Mouse (Mus musculus) cerebellum, adult 9-11 months (tissue): ENCODE results near the gene Pycr1.
"Not testable (repeated sequence)": the region's sequence is repeated elsewhere in the genome, so short reads cannot be mapped to it uniquely, and the experiment has no call there.

ENCODE experiments used
- DNase-seq: peaks from one replicate; pipeline ENCODE4 v3.0.0; 2022

Gene Pycr1

GRCm38 (mm10) chr11:120643601-120643987 lies at the start of gene Pycr1:
Gene Pycr1, minus strand, starts transcription at chr11:120643769.
- DNase-seq: peak; percentile 92

- DNase-seq: no peak
Measured at GRCm38 (mm10) chr11:120692471-120693011, 49.0 kb upstream of the Pycr1 start.

- DNase-seq: no peak
Measured at GRCm38 (mm10) chr11:120689365-120689764, 45.8 kb upstream of the Pycr1 start.

- DNase-seq: no peak
Measured at GRCm38 (mm10) chr11:120686650-120687272, 43.2 kb upstream of the Pycr1 start.

- DNase-seq: no peak
Measured at GRCm38 (mm10) chr11:120684660-120685059, 41.1 kb upstream of the Pycr1 start.

GRCm38 (mm10) chr11:120684086-120684485 lies 40.5 kb upstream of the Pycr1 start:
- no peak for DNase-seq

- no peak for DNase-seq
Measured at GRCm38 (mm10) chr11:120683536-120683935, 40.0 kb upstream of the Pycr1 start.

- DNase-seq: no peak
Measured at GRCm38 (mm10) chr11:120682683-120683082, 39.1 kb upstream of the Pycr1 start.

- no peak for DNase-seq
Measured at GRCm38 (mm10) chr11:120679909-120680308, 36.3 kb upstream of the Pycr1 start.

GRCm38 (mm10) chr11:120676951-120677350 lies 33.4 kb upstream of the Pycr1 start:
- DNase-seq: no peak

GRCm38 (mm10) chr11:120675875-120676274 lies 32.3 kb upstream of the Pycr1 start:
- not testable (repeated sequence) for DNase-seq

- no peak for DNase-seq
Measured at GRCm38 (mm10) chr11:120673594-120674122, 30.1 kb upstream of the Pycr1 start.

GRCm38 (mm10) chr11:120672687-120673593 lies 29.4 kb upstream of the Pycr1 start, which contains the start of gene Aspscr1:
Gene Aspscr1, plus strand, starts transcription at chr11:120672973.
- DNase-seq: peak; percentile 92

GRCm38 (mm10) chr11:120666617-120667016 lies 23.0 kb upstream of the Pycr1 start:
- DNase-seq: no peak

GRCm38 (mm10) chr11:120665406-120665805 lies 21.8 kb upstream of the Pycr1 start:
- no peak for DNase-seq

GRCm38 (mm10) chr11:120663714-120664113 lies 20.1 kb upstream of the Pycr1 start:
- no peak for DNase-seq

- DNase-seq: no peak
Measured at GRCm38 (mm10) chr11:120662759-120663158, 19.2 kb upstream of the Pycr1 start.

GRCm38 (mm10) chr11:120661076-120661460 lies 17.5 kb upstream of the Pycr1 start, which contains the start of gene Notum:
Gene Notum, minus strand, starts transcription at chr11:120661175.
- DNase-seq: no peak

- no peak for DNase-seq
Measured at GRCm38 (mm10) chr11:120660301-120661075, 16.9 kb upstream of the Pycr1 start.

- no peak for DNase-seq
Measured at GRCm38 (mm10) chr11:120659509-120660300, 16.1 kb upstream of the Pycr1 start.

GRCm38 (mm10) chr11:120658876-120659410 lies 15.4 kb upstream of the Pycr1 start:
- no peak for DNase-seq
